Mouse (Mus musculus) limb, embryonic 11.5 days (tissue): Measurements from ENCODE around the gene Zbtb44. TPM values are rescaled to one million over a fixed set of nuclear protein-coding genes. Genes with fewer than 3 reads are reported as not detected.

Experiments used
- ATAC-seq: fragments of 200-750 bp; cut with Nextera tagmentation; 2 replicates; pipeline ENCODE4 v1.8.0; 2017; ENCODE audit warnings: low read depth; ENCODE audit not compliant: insufficient number of reproducible peaks, low FRiP score, low TSS enrichment
- DNase-seq: peaks from one replicate; pipeline ENCODE4 v3.0.0-alpha.2; 2015; ENCODE audit warnings: low spot score
- H3K27ac ChIP-seq: fragments of 300-500 bp; sonication (generic); replicated peaks from 2 replicates; pipeline ENCODE4 v1.5.1; 2014; ENCODE audit warnings: low read depth, mild to moderate bottlenecking, low read length
- H3K27me3 ChIP-seq: fragments of 300-500 bp; sonication (generic); 2 replicates; pipeline ENCODE4 v1.6.1; 2014; ENCODE audit warnings: mild to moderate bottlenecking, low read length, mixed read lengths; ENCODE audit not compliant: control insufficient read depth, insufficient read depth
- H3K36me3 ChIP-seq: fragments of 300-500 bp; sonication (generic); 2 replicates; pipeline ENCODE4 v1.6.1; 2014; ENCODE audit warnings: mild to moderate bottlenecking, low read length, moderate library complexity, mixed read lengths; ENCODE audit not compliant: control insufficient read depth, insufficient read depth
- H3K4me1 ChIP-seq: fragments of 300-500 bp; sonication (generic); 2 replicates; pipeline ENCODE4 v1.6.1; 2014; ENCODE audit warnings: low read length, mixed read lengths; ENCODE audit not compliant: control insufficient read depth, insufficient read depth
- H3K4me2 ChIP-seq: fragments of 300-500 bp; sonication (generic); 2 replicates; pipeline ENCODE4 v1.6.1; 2014; ENCODE audit warnings: low read depth, mild to moderate bottlenecking, moderate library complexity; ENCODE audit not compliant: severe bottlenecking
- H3K4me3 ChIP-seq: fragments of 300-500 bp; sonication (generic); 2 replicates; pipeline ENCODE4 v1.5.1; 2014; ENCODE audit warnings: low read depth, low read length
- H3K9ac ChIP-seq: fragments of 300-500 bp; sonication (generic); 2 replicates; pipeline ENCODE4 v1.6.1; 2014; ENCODE audit warnings: mild to moderate bottlenecking, low read length
- H3K9me3 ChIP-seq: fragments of 300-500 bp; sonication (generic); 2 replicates; pipeline ENCODE4 v1.6.1; 2016; ENCODE audit warnings: low read length; ENCODE audit not compliant: control insufficient read depth
- WGBS: fragments of 180-500 bp; shearing (Covaris S2); extraction: QIAGEN DNeasy Blood & Tissue Kit; methylation state at CpG from one replicate; pipeline ENCODE4 v1.1.7; 2014; 5-methylcytosine and 5-hydroxymethylcytosine counted together
- polyA plus RNA-seq: library from polyadenylated mRNA; unstranded; fragments of >200 nt; fragmentation: Nextera tagmentation; extraction: Ambion mirVana; gene quantifications from 2 replicates; pipeline ENCODE4 v1.2.1, GENCODE M21; 2014

The Zbtb44 gene
- polyA plus RNA-seq, 1 experiment from 2014 or later: 6.6 TPM

- no peak overlapping the region for H3K4me2 ChIP-seq
- no peaks in the 10 kb centered on the region for H3K27me3 ChIP-seq
- no peaks in the 10 kb centered on the region for H3K9me3 ChIP-seq
- H3K4me3 ChIP-seq: no peak overlapping the region
- H3K4me1 ChIP-seq: no peaks in the 10 kb centered on the region
- DNase-seq (no peak), ATAC-seq (no peak)
- 73% methylated on average over 6 of the region's 6 CpGs for WGBS
- no peak overlapping the region for H3K27ac ChIP-seq
- no peaks in the 10 kb centered on the region for H3K36me3 ChIP-seq
- H3K9ac ChIP-seq: no peak overlapping the region
Measured at GRCm38 (mm10) chr9:31080726-31081125, 50.3 kb downstream of the Zbtb44 start.

GRCm38 (mm10) chr9:31082054-31082666 lies 51.7 kb downstream of the Zbtb44 start:
- 8% methylated on average over 15 of the region's 15 CpGs for WGBS
- no peak for ATAC-seq
- Histone ChIP-seq H3K27ac (no peak overlapping the region), H3K4me2 (no peak overlapping the region; the same call in 1 of the 2 replicates), H3K27me3 (no peaks in the 10 kb centered on the region), H3K9ac (no peak overlapping the region), H3K36me3 (no peaks in the 10 kb centered on the region), H3K9me3 (no peaks in the 10 kb centered on the region), H3K4me1 (no peaks in the 10 kb centered on the region), H3K4me3 (no peak overlapping the region)
- DNase-seq: peak; percentile 86

DNA sequence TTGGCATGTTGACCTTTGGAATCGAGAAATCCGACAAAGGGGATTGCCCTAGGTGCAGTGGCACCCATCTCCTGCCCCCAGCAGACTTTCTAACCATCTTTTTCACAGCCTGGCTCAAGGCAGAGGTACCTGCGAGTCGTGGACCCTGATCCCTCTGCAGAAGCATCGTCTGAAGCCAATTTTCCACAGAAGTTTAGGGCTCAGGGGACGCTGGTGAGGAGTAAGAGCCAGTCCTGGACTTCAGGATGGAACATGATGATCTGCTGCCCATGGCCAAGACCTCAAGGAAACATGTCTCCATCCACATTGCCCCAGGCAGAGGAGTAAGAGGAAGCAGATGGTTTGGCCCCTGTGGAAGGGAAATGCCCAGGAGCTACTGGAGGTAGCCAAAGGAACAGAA lies 52.3 kb downstream of the Zbtb44 start:
- Histone ChIP-seq H3K9me3 (no peaks in the 10 kb centered on the region), H3K27ac (no peak overlapping the region), H3K4me3 (no peak overlapping the region), H3K9ac (no peak overlapping the region), H3K4me1 (no peaks in the 10 kb centered on the region), H3K27me3 (no peaks in the 10 kb centered on the region), H3K36me3 (no peaks in the 10 kb centered on the region), H3K4me2 (no peak overlapping the region)
- ATAC-seq (no peak), DNase-seq (peak; percentile 18)
- WGBS: 78% methylated on average over 6 of the region's 6 CpGs

- H3K36me3 ChIP-seq: no peaks in the 10 kb centered on the region
- H3K27ac ChIP-seq: no peak overlapping the region
- no peaks in the 10 kb centered on the region for H3K27me3 ChIP-seq
- DNase-seq (no peak), ATAC-seq (no peak)
- no peak overlapping the region for H3K9ac ChIP-seq
- 73% methylated on average over 5 of the region's 5 CpGs for WGBS
- no peaks in the 10 kb centered on the region for H3K4me1 ChIP-seq
- no peak overlapping the region for H3K4me3 ChIP-seq
- H3K4me2 ChIP-seq: no peak overlapping the region
- no peaks in the 10 kb centered on the region for H3K9me3 ChIP-seq
Measured at GRCm38 (mm10) chr9:31085556-31085955, 55.1 kb downstream of the Zbtb44 start.

DNA sequence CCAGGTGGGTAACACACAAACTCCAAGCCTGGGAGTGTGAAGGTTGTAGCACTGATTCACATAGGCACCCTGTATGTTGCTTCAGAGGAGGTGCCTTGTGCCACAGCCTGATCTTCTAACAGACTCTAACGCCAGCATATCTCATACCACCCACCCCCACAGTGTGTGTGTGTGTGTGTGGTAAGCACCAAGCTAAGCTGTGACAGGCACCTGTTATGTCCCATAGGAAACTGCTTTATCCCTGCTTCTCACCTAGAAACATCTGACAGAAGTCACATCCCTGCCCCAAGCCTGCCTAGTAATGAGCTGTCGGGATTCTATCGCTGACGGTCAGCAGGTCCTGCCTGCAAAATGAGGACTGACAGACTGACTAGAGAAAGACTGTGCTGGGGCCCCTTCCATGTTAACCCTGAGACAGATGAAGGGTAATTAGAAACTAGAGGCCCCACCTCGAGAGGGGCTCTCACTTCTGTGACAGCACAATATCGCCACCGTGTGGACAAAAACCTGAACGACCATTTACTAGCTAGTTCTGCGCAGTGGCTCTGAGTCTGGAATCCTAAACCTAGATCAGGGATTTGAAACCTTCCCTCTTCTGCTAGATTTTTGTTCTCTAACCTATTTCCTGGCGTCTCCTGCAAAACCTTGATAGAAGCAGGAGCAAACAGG lies 55.8 kb downstream of the Zbtb44 start:
- WGBS: 16% methylated on average over 10 of the region's 10 CpGs
- Histone ChIP-seq H3K9ac (no peak overlapping the region), H3K4me3 (no peak overlapping the region), H3K36me3 (no peaks in the 10 kb centered on the region), H3K27ac (no peak overlapping the region), H3K9me3 (no peaks in the 10 kb centered on the region), H3K4me2 (no peak overlapping the region), H3K4me1 (no peaks in the 10 kb centered on the region), H3K27me3 (no peaks in the 10 kb centered on the region)
- ATAC-seq (no peak), DNase-seq (peak; percentile 88)

DNA sequence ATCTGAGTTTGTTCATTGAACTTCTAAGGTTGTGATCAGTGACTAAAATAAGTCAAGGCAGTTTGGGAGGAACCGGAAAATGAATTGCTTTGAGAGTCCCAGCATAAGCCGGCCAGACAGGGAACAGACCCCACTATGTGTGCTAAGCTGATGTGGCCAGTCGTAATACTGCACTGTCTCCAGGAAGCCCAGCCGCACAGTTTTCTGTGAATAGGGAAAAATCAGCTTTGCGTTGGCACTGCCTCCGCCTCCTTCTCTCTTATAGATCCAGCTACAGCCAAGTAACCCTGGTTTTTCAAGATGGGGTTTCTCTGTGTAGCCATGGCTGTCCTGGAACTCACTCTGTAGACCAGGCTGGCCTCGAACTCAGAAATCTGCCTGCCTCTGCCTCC lies 56.3 kb downstream of the Zbtb44 start:
- ATAC-seq: no peak
- WGBS: 82% methylated on average over 7 of the region's 7 CpGs
- no peak for DNase-seq

DNA sequence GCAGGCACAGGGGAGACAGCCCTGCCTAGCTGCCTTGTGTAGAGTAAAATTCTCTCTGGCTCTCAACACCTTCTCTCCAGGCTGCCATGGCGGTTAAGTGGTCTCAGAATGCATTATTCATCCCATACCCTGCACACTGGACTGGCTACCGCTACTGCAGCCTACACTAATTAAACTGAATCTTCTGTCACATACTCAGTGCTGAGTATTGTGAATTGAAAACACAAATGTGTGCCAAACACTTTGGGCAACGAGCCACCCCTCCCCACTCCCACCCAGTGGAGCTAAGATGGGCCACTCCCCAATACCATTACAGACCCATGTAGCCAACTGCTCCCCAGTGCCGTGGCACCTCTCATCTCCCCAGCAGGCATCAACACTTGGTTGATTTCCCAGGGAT lies 57.0 kb downstream of the Zbtb44 start:
- no peak overlapping the region for H3K4me3 ChIP-seq
- 79% methylated on average over 4 of the region's 4 CpGs for WGBS
- no peaks in the 10 kb centered on the region for H3K36me3 ChIP-seq
- no peak for ATAC-seq
- no peak overlapping the region for H3K4me2 ChIP-seq
- DNase-seq: no peak
- no peaks in the 10 kb centered on the region for H3K27me3 ChIP-seq
- H3K9ac ChIP-seq: no peak overlapping the region
- no peaks in the 10 kb centered on the region for H3K4me1 ChIP-seq
- no peak overlapping the region for H3K27ac ChIP-seq
- H3K9me3 ChIP-seq: no peaks in the 10 kb centered on the region

More for the DNA sequence above, 56.3 kb downstream of the Zbtb44 start:
- Histone ChIP-seq H3K36me3 (no peaks in the 10 kb centered on the region), H3K4me1 (no peaks in the 10 kb centered on the region), H3K4me2 (no peak overlapping the region), H3K9ac (no peak overlapping the region), H3K9me3 (no peaks in the 10 kb centered on the region), H3K27me3 (no peaks in the 10 kb centered on the region), H3K27ac (no peak overlapping the region), H3K4me3 (no peak overlapping the region)

GRCm38 (mm10) chr9:31088116-31088515 lies 57.7 kb downstream of the Zbtb44 start:
- no peaks in the 10 kb centered on the region for H3K36me3 ChIP-seq
- H3K4me3 ChIP-seq: no peak overlapping the region
- no peak overlapping the region for H3K27ac ChIP-seq
- no peak overlapping the region for H3K9ac ChIP-seq
- no peaks in the 10 kb centered on the region for H3K27me3 ChIP-seq
- DNase-seq: no peak
- 65% methylated on average over 3 of the region's 3 CpGs for WGBS
- no peaks in the 10 kb centered on the region for H3K9me3 ChIP-seq
- no peak for ATAC-seq
- no peaks in the 10 kb centered on the region for H3K4me1 ChIP-seq
- no peak overlapping the region for H3K4me2 ChIP-seq

DNA sequence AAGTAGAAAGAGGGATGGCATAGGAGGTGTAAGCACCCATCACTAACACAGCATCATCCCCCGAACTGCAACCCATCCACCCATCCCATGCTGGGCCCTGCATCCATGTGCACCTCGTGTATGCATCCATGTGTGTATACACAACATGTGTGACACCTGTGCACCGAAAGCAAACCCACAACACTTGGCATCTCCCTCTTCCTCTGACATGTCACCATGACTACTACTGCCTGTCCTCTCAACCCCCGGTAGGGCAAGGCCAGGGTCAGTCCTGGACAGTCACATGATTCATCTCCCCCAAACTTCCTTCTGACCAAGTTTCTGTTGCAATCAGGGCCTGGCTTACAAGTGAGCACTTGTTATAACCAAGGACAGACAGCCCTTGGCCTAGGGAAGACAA lies 58.4 kb downstream of the Zbtb44 start:
- ATAC-seq (no peak), DNase-seq (no peak)
- no peak overlapping the region for H3K4me3 ChIP-seq
- H3K9ac ChIP-seq: no peak overlapping the region
- H3K4me1 ChIP-seq: no peaks in the 10 kb centered on the region
- H3K4me2 ChIP-seq: no peak overlapping the region
- WGBS: 82% methylated on average over 4 of the region's 4 CpGs
- no peaks in the 10 kb centered on the region for H3K27me3 ChIP-seq
- no peak overlapping the region for H3K27ac ChIP-seq
- H3K36me3 ChIP-seq: no peaks in the 10 kb centered on the region
- no peaks in the 10 kb centered on the region for H3K9me3 ChIP-seq
